Mouse (Mus musculus): ENCODE data around the gene Prrxl1. TPM values are rescaled to one million over a fixed set of nuclear protein-coding genes. Genes with fewer than 3 reads are reported as not detected.

Prrxl1 gene
- polyA plus RNA-seq, 1 experiment from 2014 or later = 13.2 TPM

DNA sequence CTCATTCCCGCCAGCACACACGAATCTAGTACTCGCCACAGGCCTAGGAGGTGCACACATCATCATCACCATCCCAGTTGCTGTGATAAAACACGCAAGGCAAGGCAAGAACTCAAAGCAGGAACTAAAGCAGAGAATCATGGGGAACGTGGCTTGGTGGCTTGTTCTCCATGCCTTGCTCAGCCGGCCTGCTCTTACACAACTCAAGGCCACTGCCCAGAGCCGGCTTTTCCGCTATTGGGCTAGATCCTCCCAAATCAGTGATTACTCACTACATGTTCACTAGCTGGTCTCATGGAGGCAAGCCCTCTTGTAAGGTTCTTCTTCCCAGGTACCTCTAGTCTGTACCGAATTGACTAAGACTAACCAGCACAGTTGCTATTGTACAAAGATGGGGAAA lies 15.5 kb upstream of the Prrxl1 start:
- DNase-seq (ENCODE audit: low spot score) (no peak), ATAC-seq (ENCODE audit: low FRiP score) (no peak)
- no peak overlapping the region for H3K4me3 ChIP-seq (ENCODE audit: low read depth, low read length)
- H3K27me3 ChIP-seq (ENCODE audit: control insufficient read depth, insufficient read depth, low read length) = no peaks in the 10 kb centered on the region
- whole genome bisulfite sequencing = 90% methylated on average over 9 of the region's 9 CpGs
- no peak overlapping the region for H3K9ac ChIP-seq (ENCODE audit: low read depth, low read length)
- no peak overlapping the region for H3K27ac ChIP-seq (ENCODE audit: low read depth, low read length)
- no peak overlapping the region for H3K4me2 ChIP-seq (replicated peaks; ENCODE audit: low read depth, low read length)
- H3K36me3 ChIP-seq (ENCODE audit: control insufficient read depth, insufficient read depth, low read length) = no peaks in the 10 kb centered on the region
- no peaks in the 10 kb centered on the region for H3K4me1 ChIP-seq (replicated peaks; ENCODE audit: control insufficient read depth, insufficient read depth, low read length)
- no peaks in the 10 kb centered on the region for H3K9me3 ChIP-seq (ENCODE audit: control insufficient read depth, low read length)

DNA sequence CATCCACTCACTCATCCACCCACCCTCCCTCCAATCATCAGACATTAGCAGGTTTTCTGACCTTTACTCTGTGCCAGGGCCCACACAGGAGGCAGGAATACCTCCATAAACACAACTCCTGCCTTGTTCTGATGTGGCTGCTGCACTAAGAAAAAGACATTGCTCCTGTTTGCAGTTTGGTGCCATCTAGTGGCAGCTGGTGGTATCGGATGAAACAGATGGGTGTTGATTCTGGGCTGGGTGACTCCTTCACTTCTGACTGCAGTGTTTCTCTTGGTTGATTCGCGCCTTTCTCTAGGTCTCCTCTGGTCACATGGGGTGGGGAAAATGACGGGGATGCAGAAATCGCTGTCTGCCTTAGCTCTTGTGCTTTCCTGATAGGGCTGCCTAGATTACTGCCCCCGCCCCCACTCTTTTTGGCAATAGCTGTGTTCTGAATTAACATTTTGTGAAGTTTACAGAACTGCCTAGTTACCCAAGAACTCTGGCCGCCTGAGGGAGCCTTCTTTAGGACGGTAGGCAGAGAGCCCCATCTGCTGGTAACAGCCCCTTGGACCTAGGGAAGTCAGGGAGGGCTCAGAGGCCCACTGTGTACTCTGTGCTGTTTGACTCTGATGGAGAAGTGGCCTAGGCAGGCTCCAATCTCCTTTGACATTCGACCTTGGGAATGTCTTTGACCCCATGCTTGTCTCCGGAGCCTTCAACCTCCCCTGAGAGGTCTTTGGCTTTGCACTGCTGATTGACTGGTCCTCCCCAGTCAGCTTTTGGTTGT lies 12.0 kb upstream of the Prrxl1 start:
- Histone ChIP-seq H3K9me3 (ENCODE audit: control insufficient read depth, low read length) (no peaks in the 10 kb centered on the region), H3K4me2 (replicated peaks; ENCODE audit: low read depth, low read length) (no peak overlapping the region), H3K27ac (ENCODE audit: low read depth, low read length) (no peak overlapping the region), H3K4me1 (replicated peaks; ENCODE audit: control insufficient read depth, insufficient read depth, low read length) (no peaks in the 10 kb centered on the region), H3K27me3 (ENCODE audit: control insufficient read depth, insufficient read depth, low read length) (no peaks in the 10 kb centered on the region), H3K4me3 (ENCODE audit: low read depth, low read length) (no peak overlapping the region), H3K36me3 (ENCODE audit: control insufficient read depth, insufficient read depth, low read length) (no peaks in the 10 kb centered on the region), H3K9ac (ENCODE audit: low read depth, low read length) (no peak overlapping the region)
- 11% methylated on average over 10 of the region's 10 CpGs for WGBS
- ATAC-seq (ENCODE audit: low FRiP score) = no peak
- peak; percentile 87 for DNase-seq (ENCODE audit: low spot score)

DNA sequence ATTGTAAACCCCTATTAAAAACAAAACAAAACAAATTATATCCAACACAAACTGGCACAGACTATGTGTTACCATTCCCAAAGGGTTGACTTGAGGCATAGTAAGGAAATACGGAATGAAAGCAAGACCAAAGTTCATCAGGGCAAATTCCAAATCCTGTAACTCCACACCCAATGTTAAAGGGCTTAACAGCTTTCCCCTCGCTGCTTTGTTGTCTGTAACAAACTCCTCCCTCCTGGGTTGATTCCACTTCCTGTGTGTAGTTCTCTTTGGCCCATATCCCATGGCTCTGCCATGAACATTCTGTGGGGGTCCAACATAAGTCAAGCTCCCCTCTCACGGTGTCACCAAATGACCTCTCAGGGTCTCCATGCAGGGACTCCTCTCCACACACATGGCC lies 8.8 kb upstream of the Prrxl1 start:
- H3K4me2 ChIP-seq (replicated peaks; ENCODE audit: low read depth, low read length) = no peak overlapping the region
- no peak overlapping the region for H3K4me3 ChIP-seq (ENCODE audit: low read depth, low read length)
- WGBS = 77% methylated on average over 3 of the region's 3 CpGs
- H3K9me3 ChIP-seq (ENCODE audit: control insufficient read depth, low read length) = no peaks in the 10 kb centered on the region
- no peak overlapping the region for H3K27ac ChIP-seq (ENCODE audit: low read depth, low read length)
- H3K27me3 ChIP-seq (ENCODE audit: control insufficient read depth, insufficient read depth, low read length) = peaks cover 10% of the 10 kb centered on the region; the same call in 1 of the 2 replicates
- ATAC-seq (ENCODE audit: low FRiP score) = no peak
- no peak overlapping the region for H3K9ac ChIP-seq (ENCODE audit: low read depth, low read length)
- DNase-seq (ENCODE audit: low spot score) = no peak
- H3K4me1 ChIP-seq (replicated peaks; ENCODE audit: control insufficient read depth, insufficient read depth, low read length) = no peaks in the 10 kb centered on the region
- no peaks in the 10 kb centered on the region for H3K36me3 ChIP-seq (ENCODE audit: control insufficient read depth, insufficient read depth, low read length)

DNA sequence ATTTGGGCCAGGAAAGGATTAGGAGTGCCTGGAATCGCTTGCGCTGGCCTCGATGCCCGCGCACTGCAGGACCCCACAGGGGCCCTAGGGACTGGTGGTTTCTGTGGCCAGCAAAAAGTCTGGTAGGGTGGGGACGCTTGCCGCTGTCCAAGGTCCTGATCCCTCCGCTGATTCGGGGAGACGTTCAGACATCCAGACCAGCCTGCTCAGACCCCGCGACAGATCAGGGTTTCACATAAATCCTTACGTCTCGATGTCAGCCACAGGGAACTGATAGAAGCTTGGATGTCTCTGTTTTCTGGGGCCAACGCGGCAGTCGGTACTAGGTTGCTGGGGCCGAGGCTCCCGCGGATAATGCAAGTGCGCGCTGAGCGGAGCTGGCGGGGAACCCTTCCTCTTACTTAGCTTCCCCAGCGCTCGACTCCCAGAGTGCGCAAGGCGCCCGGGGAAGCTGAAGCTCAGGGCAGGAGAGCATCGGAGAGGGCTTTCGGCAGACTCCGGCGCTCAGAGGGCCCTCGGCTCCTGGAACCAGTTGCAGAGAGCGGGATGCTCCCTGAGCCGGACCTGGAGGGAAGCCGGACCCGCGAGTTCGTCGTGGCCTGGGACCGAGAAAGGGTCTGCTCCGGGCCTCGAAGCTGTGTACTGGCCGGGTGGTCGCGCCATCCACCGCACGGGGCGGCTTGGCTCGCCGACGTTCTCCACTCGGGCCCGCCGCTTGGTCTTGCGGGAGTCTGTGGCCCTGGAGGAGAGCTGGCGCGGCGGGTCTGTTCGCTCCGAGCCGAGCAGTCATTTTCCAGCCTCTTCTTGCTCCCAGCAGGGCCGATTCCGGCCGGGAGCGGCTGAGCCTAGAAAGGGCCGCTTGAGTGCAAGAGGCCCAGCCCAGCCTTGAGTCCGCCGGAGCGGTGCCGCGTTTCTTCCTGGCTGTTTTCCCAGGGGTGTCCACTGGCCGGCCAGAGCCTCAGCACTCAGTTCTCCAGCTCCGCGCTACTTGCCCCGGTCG lies 1.7 kb upstream of the Prrxl1 start:
- peak overlapping the region; percentile 43 for H3K4me2 ChIP-seq (replicated peaks; ENCODE audit: low read depth, low read length)
- DNase-seq (ENCODE audit: low spot score) = peak; percentile 85
- H3K9me3 ChIP-seq (ENCODE audit: control insufficient read depth, low read length) = no peaks in the 10 kb centered on the region
- H3K27ac ChIP-seq (ENCODE audit: low read depth, low read length) = no peak overlapping the region
- peak overlapping the region; percentile 28 for H3K4me3 ChIP-seq (ENCODE audit: low read depth, low read length)
- peak overlapping the region; percentile 25; the same call in 1 of the 2 replicates for H3K9ac ChIP-seq (ENCODE audit: low read depth, low read length)
- peaks cover 7% of the 10 kb centered on the region; the same call in 1 of the 2 replicates for H3K4me1 ChIP-seq (replicated peaks; ENCODE audit: control insufficient read depth, insufficient read depth, low read length)
- WGBS = under 1% methylated on average over 78 of the region's 78 CpGs
- peak; percentile 36 for ATAC-seq (ENCODE audit: low FRiP score)
- H3K27me3 ChIP-seq (ENCODE audit: control insufficient read depth, insufficient read depth, low read length) = peaks cover 70% of the 10 kb centered on the region
- H3K36me3 ChIP-seq (ENCODE audit: control insufficient read depth, insufficient read depth, low read length) = no peaks in the 10 kb centered on the region

DNA sequence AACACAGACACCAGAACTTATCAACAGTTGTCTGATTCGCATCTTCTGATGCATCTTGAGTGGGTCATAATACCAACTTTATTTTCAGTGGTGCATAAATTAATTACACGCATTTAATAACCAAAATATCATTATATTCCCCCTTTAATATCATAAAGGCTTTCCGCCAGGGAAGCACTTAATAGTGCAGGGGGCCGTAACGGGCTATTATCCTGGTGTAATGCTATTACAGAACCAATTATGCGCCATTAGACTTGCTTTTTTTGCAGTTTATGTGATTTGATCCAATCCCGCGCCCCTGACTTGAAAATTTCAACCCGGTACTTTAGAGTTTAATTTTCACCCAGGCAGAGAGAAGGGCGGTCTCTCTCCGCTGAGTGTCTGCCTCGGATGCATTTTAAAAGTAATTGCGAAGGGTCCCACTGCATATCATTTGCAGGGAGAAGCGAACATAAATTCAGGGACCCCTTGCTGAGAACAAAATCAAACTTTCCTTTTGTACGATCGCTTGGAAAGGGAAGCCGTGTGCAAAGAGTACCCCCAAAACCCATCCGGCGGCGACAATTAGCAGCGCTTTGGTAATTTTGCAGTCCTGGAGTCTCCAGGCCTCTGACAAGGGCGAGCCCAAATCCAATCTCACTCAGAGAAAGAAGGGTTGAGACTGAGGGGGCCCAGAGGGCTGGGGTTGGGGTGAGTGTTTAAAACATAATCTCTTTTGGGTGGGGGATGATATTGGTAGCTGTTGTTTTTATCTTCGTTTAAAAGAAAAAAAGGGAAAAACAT lies 579 bp upstream of the Prrxl1 start:
- peaks cover 7% of the 10 kb centered on the region; the same call in 1 of the 2 replicates for H3K4me1 ChIP-seq (replicated peaks; ENCODE audit: control insufficient read depth, insufficient read depth, low read length)
- peak; percentile 51 for DNase-seq (ENCODE audit: low spot score)
- 6% methylated on average over 23 of the region's 23 CpGs for WGBS
- H3K36me3 ChIP-seq (ENCODE audit: control insufficient read depth, insufficient read depth, low read length) = no peaks in the 10 kb centered on the region
- no peak overlapping the region for H3K9ac ChIP-seq (ENCODE audit: low read depth, low read length)
- peak overlapping the region; percentile 28 for H3K4me3 ChIP-seq (ENCODE audit: low read depth, low read length)
- no peak overlapping the region for H3K4me2 ChIP-seq (replicated peaks; ENCODE audit: low read depth, low read length)
- H3K9me3 ChIP-seq (ENCODE audit: control insufficient read depth, low read length) = no peaks in the 10 kb centered on the region
- peaks cover 70% of the 10 kb centered on the region for H3K27me3 ChIP-seq (ENCODE audit: control insufficient read depth, insufficient read depth, low read length)
- ATAC-seq (ENCODE audit: low FRiP score) = no peak
- H3K27ac ChIP-seq (ENCODE audit: low read depth, low read length) = no peak overlapping the region

DNA sequence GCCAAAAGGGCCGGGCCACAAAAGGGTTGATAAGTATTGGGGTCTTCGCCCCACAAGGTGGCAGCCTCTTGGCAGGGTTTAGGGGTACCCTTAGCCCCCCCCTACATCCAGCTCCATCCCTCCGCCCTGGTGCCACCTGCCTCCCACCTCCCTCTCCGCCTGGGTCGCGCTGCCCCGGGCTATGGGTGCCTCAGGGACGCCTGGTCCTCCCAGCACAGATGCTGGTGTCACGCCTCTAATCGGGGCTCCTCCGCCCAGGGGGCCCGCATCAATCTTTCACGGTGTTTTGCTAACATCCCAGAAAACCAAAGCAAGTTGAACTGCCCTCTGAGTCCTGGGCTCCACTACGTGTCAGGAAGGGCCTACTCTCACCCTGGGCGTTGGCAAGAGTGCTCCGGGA lies 903 bp downstream of the Prrxl1 start:
- ATAC-seq (ENCODE audit: low FRiP score) (peak; percentile 51), DNase-seq (ENCODE audit: low spot score) (peak; percentile 57)
- Histone ChIP-seq H3K4me2 (replicated peaks; ENCODE audit: low read depth, low read length) (peak overlapping the region; percentile 63), H3K4me3 (ENCODE audit: low read depth, low read length) (peak overlapping the region; percentile 32), H3K36me3 (ENCODE audit: control insufficient read depth, insufficient read depth, low read length) (no peaks in the 10 kb centered on the region), H3K27me3 (ENCODE audit: control insufficient read depth, insufficient read depth, low read length) (peaks cover 62% of the 10 kb centered on the region), H3K27ac (ENCODE audit: low read depth, low read length) (peak overlapping the region; percentile 17; the same call in 1 of the 2 replicates), H3K9ac (ENCODE audit: low read depth, low read length) (peak overlapping the region; percentile 29; the same call in 1 of the 2 replicates), H3K9me3 (ENCODE audit: control insufficient read depth, low read length) (no peaks in the 10 kb centered on the region), H3K4me1 (replicated peaks; ENCODE audit: control insufficient read depth, insufficient read depth, low read length) (peaks cover 7% of the 10 kb centered on the region; the same call in 1 of the 2 replicates)
- under 1% methylated on average over 16 of the region's 16 CpGs for WGBS

DNA sequence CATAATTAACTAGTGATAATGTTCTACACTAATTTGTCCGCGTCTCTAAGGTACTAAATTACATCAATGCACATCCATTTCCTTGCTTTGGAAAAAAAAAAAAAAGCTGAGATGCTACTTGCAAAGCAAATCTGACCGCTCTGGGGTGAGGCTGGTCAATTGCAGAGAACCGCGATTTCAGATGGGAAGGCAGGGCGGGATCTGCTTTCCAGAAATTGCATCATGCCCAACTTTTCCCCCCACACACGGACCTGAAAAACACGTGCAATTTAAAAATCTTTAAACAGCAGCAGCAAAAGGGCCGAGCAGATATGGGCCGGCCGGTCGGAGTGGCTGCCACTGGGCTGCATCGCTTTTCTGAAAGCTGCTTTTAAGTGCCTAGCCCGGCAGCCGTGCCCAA lies 6.3 kb downstream of the Prrxl1 start:
- Histone ChIP-seq H3K36me3 (ENCODE audit: control insufficient read depth, insufficient read depth, low read length) (no peaks in the 10 kb centered on the region), H3K4me3 (ENCODE audit: low read depth, low read length) (no peak overlapping the region), H3K9me3 (ENCODE audit: control insufficient read depth, low read length) (no peaks in the 10 kb centered on the region), H3K9ac (ENCODE audit: low read depth, low read length) (no peak overlapping the region), H3K27ac (ENCODE audit: low read depth, low read length) (no peak overlapping the region), H3K27me3 (ENCODE audit: control insufficient read depth, insufficient read depth, low read length) (peaks cover 12% of the 10 kb centered on the region), H3K4me2 (replicated peaks; ENCODE audit: low read depth, low read length) (no peak overlapping the region), H3K4me1 (replicated peaks; ENCODE audit: control insufficient read depth, insufficient read depth, low read length) (no peaks in the 10 kb centered on the region)
- ATAC-seq (ENCODE audit: low FRiP score) (no peak), DNase-seq (ENCODE audit: low spot score) (peak; percentile 15)
- WGBS = 54% methylated on average over 15 of the region's 15 CpGs

DNA sequence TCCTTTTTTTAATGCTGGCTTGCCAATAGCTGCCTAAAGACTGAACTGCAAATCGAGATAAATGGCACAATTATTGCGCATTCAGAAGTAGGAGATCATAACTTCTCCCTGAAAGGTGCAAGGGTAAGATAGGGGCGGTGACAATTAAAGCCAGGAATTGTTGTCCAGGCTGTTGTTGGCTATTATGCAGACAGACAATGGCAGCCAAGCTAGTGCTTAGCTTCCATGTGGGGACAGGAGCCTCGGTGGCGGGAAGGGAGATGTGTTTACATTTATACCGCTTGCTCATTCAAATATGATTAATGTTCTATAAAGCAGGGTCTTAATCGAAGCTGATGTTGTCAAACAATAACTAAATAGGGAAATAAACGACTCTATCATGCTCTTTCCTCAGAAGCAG lies 7.1 kb downstream of the Prrxl1 start:
- H3K4me2 ChIP-seq (replicated peaks; ENCODE audit: low read depth, low read length) = no peak overlapping the region
- ATAC-seq (ENCODE audit: low FRiP score) (no peak), DNase-seq (ENCODE audit: low spot score) (peak; percentile 5)
- H3K36me3 ChIP-seq (ENCODE audit: control insufficient read depth, insufficient read depth, low read length) = no peaks in the 10 kb centered on the region
- H3K27me3 ChIP-seq (ENCODE audit: control insufficient read depth, insufficient read depth, low read length) = peaks cover 4% of the 10 kb centered on the region; the same call in 1 of the 2 replicates
- H3K9me3 ChIP-seq (ENCODE audit: control insufficient read depth, low read length) = no peaks in the 10 kb centered on the region
- WGBS = 59% methylated on average over 8 of the region's 8 CpGs
- no peak overlapping the region for H3K4me3 ChIP-seq (ENCODE audit: low read depth, low read length)
- H3K27ac ChIP-seq (ENCODE audit: low read depth, low read length) = no peak overlapping the region
- no peak overlapping the region for H3K9ac ChIP-seq (ENCODE audit: low read depth, low read length)
- H3K4me1 ChIP-seq (replicated peaks; ENCODE audit: control insufficient read depth, insufficient read depth, low read length) = no peaks in the 10 kb centered on the region

Measured in hindbrain, embryonic 11.5 days (tissue).